Comparison of ENCODE assay signal across 12 mouse cellular contexts in the genomic region with DNA sequence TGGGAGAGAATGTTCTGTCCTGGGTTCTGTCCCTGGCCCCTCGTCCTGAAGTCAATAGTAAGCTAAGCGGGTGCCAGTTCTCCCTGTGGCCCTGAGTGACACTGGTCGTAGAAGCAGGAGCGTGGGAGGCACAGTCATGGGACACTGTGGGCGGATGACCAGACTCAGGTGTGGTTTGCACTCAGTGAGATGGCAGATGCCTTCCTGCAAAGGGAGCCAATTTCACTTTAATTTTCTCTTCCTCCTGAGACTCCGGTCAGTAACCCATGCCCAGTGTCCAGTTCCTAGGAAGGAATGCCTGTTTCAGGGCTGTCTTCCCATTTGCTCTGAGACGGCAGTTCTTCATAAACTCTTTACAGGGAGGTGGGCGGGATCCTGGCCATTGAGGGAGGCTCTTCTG. TPM values are rescaled to one million over a fixed set of nuclear protein-coding genes. Genes with fewer than 3 reads are reported as not detected.
DNase-seq lines count a peak whose midpoint lies in the region; ATAC-seq and TF ChIP-seq lines count a peak whose summit lies in the region.
"Had no signal": no experiment of that assay in that cellular context is flagged by ENCODE, and none has a peak within 500 bp of the region (broad histone marks: within the 10 kb centered on the region; RNA-seq: fewer than 3 reads in every experiment).

No protein-coding gene starts in this region.

- no peak for DNase-seq in limb, embryonic 10.5 days (ENCODE audit: low spot score)
- DNase-seq in kidney, postnatal 0 days (ENCODE audit: low spot score) = no peak
- DNase-seq: cerebellum, adult 8-10 months; gastrocnemius, postnatal 36 days; heart, postnatal 4 days; layer of hippocampus, postnatal 36 days had no signal

- H3K9me3 ChIP-seq in limb, embryonic 15.5 days = no peaks in the 10 kb centered on the region
- no peaks in the 10 kb centered on the region for H3K9me3 ChIP-seq in limb, embryonic 10.5 days (replicated peaks)
- no peaks in the 10 kb centered on the region for H3K9me3 ChIP-seq in kidney, postnatal 0 days (replicated peaks; ENCODE audit: low read length)

- no peak for ATAC-seq in limb, embryonic 15.5 days (ENCODE audit: insufficient number of reproducible peaks, low FRiP score, low TSS enrichment, low read depth)
- peak; percentile 14 for ATAC-seq in CD4-positive, CD25-positive, alpha-beta regulatory T cell, adult 4 months
- ATAC-seq in kidney, postnatal 0 days (replicated peaks; ENCODE audit: low FRiP score, low read depth) = no peak
- ATAC-seq in granulocyte monocyte progenitor cell, adult 5-6 weeks (replicated peaks; ENCODE audit: poor library complexity, severe bottlenecking) = no peak
- no peak for ATAC-seq in megakaryocyte progenitor cell, adult 5-6 weeks (replicated peaks; ENCODE audit: poor library complexity)

- peaks cover 31% of the 10 kb centered on the region for H3K4me1 ChIP-seq in limb, embryonic 15.5 days
- H3K4me1 ChIP-seq in limb, embryonic 10.5 days = peaks cover 31% of the 10 kb centered on the region
- peaks cover 22% of the 10 kb centered on the region for H3K4me1 ChIP-seq in kidney, postnatal 0 days (replicated peaks; ENCODE audit: insufficient read depth, low read length)
- H3K4me1 ChIP-seq in small intestine, adult 2 months (ENCODE audit: control insufficient read depth, insufficient read depth, insufficient read length, low read length) = peaks cover 33% of the 10 kb centered on the region

- TF ChIP-seq POLR2A in small intestine, adult 2 months (IDR thresholded peaks at IDR 0.05; ENCODE audit: low read depth, low read length) = no peak

- 72% methylated on average over 8 of the region's 8 CpGs for WGBS in limb, embryonic 15.5 days
- WGBS in limb, embryonic 10.5 days = 81% methylated on average over 8 of the region's 8 CpGs
- 39% methylated on average over 8 of the region's 8 CpGs for WGBS in kidney, postnatal 0 days
- 47% methylated on average over 8 of the region's 8 CpGs for WGBS in small intestine, adult 2 months

- no peaks in the 10 kb centered on the region for H3K36me3 ChIP-seq in limb, embryonic 15.5 days
- no peaks in the 10 kb centered on the region for H3K36me3 ChIP-seq in limb, embryonic 10.5 days
- no peaks in the 10 kb centered on the region for H3K36me3 ChIP-seq in kidney, postnatal 0 days (ENCODE audit: insufficient read depth, low read length)
- no peaks in the 10 kb centered on the region for H3K36me3 ChIP-seq in small intestine, adult 2 months (ENCODE audit: control insufficient read depth, insufficient read depth, low read length)

- no peak overlapping the region for H3K4me3 ChIP-seq in limb, embryonic 15.5 days
- H3K4me3 ChIP-seq in limb, embryonic 10.5 days = no peak overlapping the region
- no peak overlapping the region for H3K4me3 ChIP-seq in kidney, postnatal 0 days (replicated peaks; ENCODE audit: low read depth, low read length)
- no peak overlapping the region for H3K4me3 ChIP-seq in small intestine, adult 2 months (ENCODE audit: low read depth, low read length)

- no peaks in the 10 kb centered on the region for H3K27me3 ChIP-seq in limb, embryonic 15.5 days
- no peaks in the 10 kb centered on the region for H3K27me3 ChIP-seq in limb, embryonic 10.5 days (ENCODE audit: low read depth, poor library complexity, severe bottlenecking)
- H3K27me3 ChIP-seq in kidney, postnatal 0 days (ENCODE audit: insufficient read depth, low read length) = no peaks in the 10 kb centered on the region
- H3K27me3 ChIP-seq in small intestine, adult 2 months (ENCODE audit: control insufficient read depth, insufficient read depth, low read length) = no peaks in the 10 kb centered on the region

- TF ChIP-seq CTCF in kidney, postnatal 0 days (IDR thresholded peaks at IDR 0.05; ENCODE audit: low read depth) = no peak
- no peak for TF ChIP-seq CTCF in small intestine, adult 2 months (IDR thresholded peaks at IDR 0.05; ENCODE audit: extremely low read depth, insufficient read length, insufficient replicate concordance, low read depth, low read length)

- no peak overlapping the region for H3K4me2 ChIP-seq in limb, embryonic 15.5 days
- H3K4me2 ChIP-seq in kidney, postnatal 0 days (ENCODE audit: low read length) = no peak overlapping the region

- peak overlapping the region; percentile 57; the same call in 1 of the 2 replicates for H3K27ac ChIP-seq in limb, embryonic 15.5 days
- H3K27ac ChIP-seq in limb, embryonic 10.5 days = no peak overlapping the region
- H3K27ac ChIP-seq in kidney, postnatal 0 days = peak overlapping the region; percentile 1; the same call in 1 of the 2 replicates
- peak overlapping the region; percentile 10 for H3K27ac ChIP-seq in small intestine, adult 2 months (ENCODE audit: insufficient read depth, low read depth, low read length)
- H3K27ac ChIP-seq: macrophage had no signal

- no peak overlapping the region for H3K9ac ChIP-seq in limb, embryonic 15.5 days
- H3K9ac ChIP-seq in kidney, postnatal 0 days (ENCODE audit: low read depth, low read length) = no peak overlapping the region

RNA-seq across cellular contexts. Expression of gene Myo1e, which starts 36.1 kb away (rescaled TPM):
- polyA plus RNA-seq in limb, embryonic 15.5 days (2015; fragmentation: Nextera tagmentation; extraction: Ambion mirVana) = 27.5 and 28.5 TPM in 2 replicates
- polyA plus RNA-seq in limb, embryonic 10.5 days (2016; fragmentation: Nextera tagmentation; extraction: Ambion mirVana) = 13.3 and 18.9 TPM in 2 replicates
- polyA plus RNA-seq in CD4-positive, CD25-positive, alpha-beta regulatory T cell, adult 4 months (2017; shearing (Covaris generic)) = 10 to 100 TPM; 32.1 to 54.1 TPM
- 17.0 and 20.2 TPM in 2 replicates for polyA plus RNA-seq in kidney, postnatal 0 days (2015; fragmentation: Nextera tagmentation; extraction: Ambion mirVana)
- polyA plus RNA-seq in small intestine, adult 2 months (2012; rRNA removed) = 7.1 and 19.5 TPM in 2 replicates
- total RNA-seq in granulocyte monocyte progenitor cell, adult 5-6 weeks (2014; fragmentation: Nextera tagmentation) = 0.94 TPM in 1 of 2 replicates, not detected in the other
- 0.17 and 0.21 TPM in 2 replicates for total RNA-seq in granulocyte monocyte progenitor cell, adult 5-6 weeks (2017)
- 0.10 TPM in 1 of 2 replicates, not detected in the other for total RNA-seq in megakaryocyte progenitor cell, adult 5-6 weeks (2015)
- 0.03 TPM in 1 of 2 replicates, not detected in the other for total RNA-seq in megakaryocyte progenitor cell, adult 5-6 weeks (2017)
